Mouse (Mus musculus): ENCODE results near the gene Foxg1. TPM values are rescaled to one million over a fixed set of nuclear protein-coding genes. Genes with fewer than 3 reads are reported as not detected.

Gene Foxg1
- polyA plus RNA-seq (2016; fragmentation: Nextera tagmentation; extraction: Ambion mirVana) = 0.81 and 1.9 TPM in 2 replicates

GRCm38 (mm10) chr12:49382565-49383520 is at the start of gene Foxg1:
Gene Foxg1, plus strand, starts transcription at chr12:49382660.
- 1% methylated on average over 61 of the region's 61 CpGs for WGBS
- peak; percentile 52 for DNase-seq (ENCODE audit: low spot score)
- Histone ChIP-seq H3K27ac (peak within 1 kb of the TSS; percentile 64), H3K4me3 (peak within 1 kb of the TSS; percentile 52), H3K4me1 (replicated peaks) (peaks cover 28% of the 10 kb centered on the region), H3K9me3 (no peaks in the 10 kb centered on the region), H3K27me3 (ENCODE audit: insufficient read depth, poor library complexity, severe bottlenecking) (peaks cover 99% of the 10 kb centered on the region), H3K36me3 (no peaks in the 10 kb centered on the region)

- Histone ChIP-seq H3K27ac (no peak overlapping the region), H3K9me3 (no peaks in the 10 kb centered on the region), H3K4me3 (no peak overlapping the region), H3K36me3 (no peaks in the 10 kb centered on the region), H3K27me3 (ENCODE audit: insufficient read depth, poor library complexity, severe bottlenecking) (no peaks in the 10 kb centered on the region), H3K4me1 (replicated peaks) (no peaks in the 10 kb centered on the region)
- DNase-seq (ENCODE audit: low spot score) = no peak
- WGBS = 93% methylated on average over 10 of the region's 10 CpGs
These were observed 32.8 kb upstream of the Foxg1 start for GRCm38 (mm10) chr12:49349697-49350096.

DNA sequence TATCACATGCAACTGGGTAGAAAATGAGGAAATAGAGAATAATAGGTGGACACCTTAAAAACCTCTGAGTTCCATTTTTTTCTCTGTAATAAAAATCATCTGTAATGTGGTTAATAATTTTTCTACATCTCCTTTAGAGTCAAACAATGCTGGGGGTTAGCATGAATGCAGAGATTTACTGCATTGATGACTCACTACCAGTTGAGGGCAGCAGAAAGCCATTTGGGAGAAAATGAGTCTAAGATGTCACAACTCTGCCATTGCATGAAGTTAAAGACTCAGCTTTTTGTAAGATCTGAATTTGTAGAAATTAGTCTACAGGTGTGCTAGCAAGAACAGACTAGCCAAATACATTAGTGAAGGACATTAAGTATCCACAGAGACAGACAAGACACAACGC is 13.5 kb upstream of the Foxg1 start:
- Histone ChIP-seq H3K4me1 (replicated peaks) (peaks cover under 1% of the 10 kb centered on the region; the same call in 1 of the 2 replicates), H3K36me3 (no peaks in the 10 kb centered on the region), H3K27me3 (ENCODE audit: insufficient read depth, poor library complexity, severe bottlenecking) (peaks cover 47% of the 10 kb centered on the region), H3K9me3 (no peaks in the 10 kb centered on the region), H3K27ac (no peak overlapping the region), H3K4me3 (no peak overlapping the region)
- 60% methylated on average over 1 of the region's 1 CpGs for WGBS
- DNase-seq (ENCODE audit: low spot score) = no peak

GRCm38 (mm10) chr12:49372170-49372569 is 10.3 kb upstream of the Foxg1 start:
- DNase-seq (ENCODE audit: low spot score) = no peak
- no peak overlapping the region for H3K27ac ChIP-seq
- H3K4me1 ChIP-seq (replicated peaks) = peaks cover 7% of the 10 kb centered on the region; the same call in 1 of the 2 replicates

DNA sequence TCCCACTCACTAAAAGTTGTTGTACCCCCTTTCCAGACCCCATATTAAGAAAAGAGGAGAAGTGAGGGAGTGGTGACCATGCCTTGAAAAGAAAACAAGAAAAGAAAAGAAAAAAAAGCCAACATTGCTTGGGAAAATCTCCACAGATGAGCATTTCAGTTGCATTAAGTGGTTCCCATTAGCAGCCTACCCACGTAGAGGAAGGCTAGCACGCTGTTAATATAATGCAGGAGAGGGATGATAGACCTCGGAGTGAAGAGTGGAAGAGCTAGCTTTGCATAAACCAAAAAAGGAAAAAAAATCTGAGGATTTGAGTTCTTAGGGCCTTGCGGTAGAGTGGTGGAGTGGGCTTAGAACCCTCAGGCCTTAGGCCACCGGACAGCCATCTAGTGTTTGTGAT is 9.3 kb upstream of the Foxg1 start:
- under 1% methylated on average over 5 of the region's 5 CpGs for WGBS
- peaks cover 90% of the 10 kb centered on the region for H3K27me3 ChIP-seq (ENCODE audit: insufficient read depth, poor library complexity, severe bottlenecking)
- H3K36me3 ChIP-seq = no peaks in the 10 kb centered on the region
- no peak for DNase-seq (ENCODE audit: low spot score)
- no peak overlapping the region for H3K27ac ChIP-seq
- H3K9me3 ChIP-seq = no peaks in the 10 kb centered on the region
- no peak overlapping the region for H3K4me3 ChIP-seq
- H3K4me1 ChIP-seq (replicated peaks) = peaks cover 7% of the 10 kb centered on the region; the same call in 1 of the 2 replicates

More at GRCm38 (mm10) chr12:49372170-49372569, 10.3 kb upstream of the Foxg1 start:
- Histone ChIP-seq H3K27me3 (ENCODE audit: insufficient read depth, poor library complexity, severe bottlenecking) (peaks cover 80% of the 10 kb centered on the region), H3K9me3 (no peaks in the 10 kb centered on the region), H3K36me3 (no peaks in the 10 kb centered on the region), H3K4me3 (no peak overlapping the region)

DNA sequence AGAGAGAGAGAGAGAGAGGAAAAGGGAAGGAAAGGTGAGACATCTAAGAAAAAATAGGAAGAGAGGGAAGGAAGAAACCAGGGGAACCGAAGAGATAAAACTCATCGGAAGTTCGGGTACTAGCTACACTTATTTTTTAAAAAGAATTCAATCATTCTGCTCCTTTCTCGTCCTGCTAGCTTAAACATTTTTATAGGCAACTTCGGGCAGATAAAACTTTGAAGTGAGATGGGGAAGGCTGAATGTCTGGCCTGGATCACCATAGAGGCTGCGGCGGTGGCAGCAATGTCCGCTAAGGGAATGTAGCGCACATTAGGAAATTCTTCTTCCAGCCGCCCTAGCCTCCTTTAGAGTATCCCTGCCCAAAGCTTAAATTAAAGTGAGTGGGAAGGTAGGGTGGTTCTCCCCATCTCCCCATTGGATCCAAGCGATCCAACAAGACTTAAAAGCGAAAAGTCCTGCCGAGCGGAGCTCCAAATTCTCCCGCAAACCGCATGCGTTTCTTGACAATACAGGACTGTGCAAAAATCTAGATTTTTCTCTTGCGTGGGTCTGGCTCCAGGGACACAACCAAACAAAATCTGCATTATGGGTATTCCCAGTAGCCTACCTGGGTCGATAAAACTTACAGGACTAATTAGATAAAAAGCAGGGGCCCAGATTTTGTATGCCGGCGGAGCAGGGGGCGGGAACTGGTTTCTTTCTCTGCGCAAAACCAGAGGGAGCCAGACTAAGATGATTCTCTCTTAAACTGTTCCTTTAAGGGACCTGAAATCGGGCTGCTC is 8.4 kb upstream of the Foxg1 start:
- no peak for DNase-seq (ENCODE audit: low spot score)
- peaks cover 7% of the 10 kb centered on the region; the same call in 1 of the 2 replicates for H3K4me1 ChIP-seq (replicated peaks)
- H3K27ac ChIP-seq = no peak overlapping the region
- H3K27me3 ChIP-seq (ENCODE audit: insufficient read depth, poor library complexity, severe bottlenecking) = peaks cover 98% of the 10 kb centered on the region
- peak overlapping the region; percentile 37 for H3K4me3 ChIP-seq
- no peaks in the 10 kb centered on the region for H3K9me3 ChIP-seq
- WGBS = under 1% methylated on average over 24 of the region's 24 CpGs
- H3K36me3 ChIP-seq = no peaks in the 10 kb centered on the region

GRCm38 (mm10) chr12:49374606-49374995 is 7.9 kb upstream of the Foxg1 start:
- H3K36me3 ChIP-seq = no peaks in the 10 kb centered on the region

DNA sequence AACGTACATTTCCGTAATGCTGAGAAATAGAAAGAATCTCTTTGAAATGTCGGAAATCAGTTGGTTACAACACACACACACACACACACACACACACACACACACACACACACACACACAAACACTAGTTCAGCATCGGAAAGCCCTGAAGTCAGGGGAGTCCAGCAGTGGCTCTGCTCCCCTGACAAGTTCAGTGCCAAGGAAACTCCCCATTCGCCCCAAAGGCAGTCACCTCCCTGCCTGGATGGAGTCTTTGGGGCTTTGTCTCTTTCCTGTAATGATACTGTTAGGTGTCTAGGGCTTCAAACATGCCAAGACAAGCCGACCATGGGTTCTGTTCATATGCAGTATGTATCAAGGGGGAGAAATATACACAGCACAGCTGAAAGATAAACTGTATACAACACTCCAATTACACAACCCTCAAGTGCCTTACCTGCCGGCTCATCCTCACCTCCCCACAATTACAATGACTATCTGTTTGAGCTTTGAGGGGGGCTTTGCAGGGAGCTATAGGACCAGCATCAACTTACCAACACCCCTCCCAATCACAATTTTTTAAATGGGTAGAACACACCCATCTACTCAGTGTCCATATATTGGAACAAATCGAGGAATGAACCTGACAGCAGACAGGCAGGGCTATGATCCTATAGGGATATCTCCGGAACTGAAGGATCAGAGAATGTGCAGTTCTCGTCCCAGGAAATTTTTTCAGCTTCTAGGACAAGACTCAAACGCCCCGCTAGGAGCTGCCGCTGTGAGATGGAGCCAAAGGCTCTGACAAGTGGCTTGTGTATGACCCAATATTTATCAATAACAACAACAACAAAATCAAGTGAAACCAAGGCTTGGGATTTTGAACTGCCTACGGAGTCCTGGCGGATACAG is 6.8 kb upstream of the Foxg1 start:
- no peaks in the 10 kb centered on the region for H3K36me3 ChIP-seq
- WGBS = 3% methylated on average over 15 of the region's 15 CpGs
- H3K4me1 ChIP-seq (replicated peaks) = peaks cover 7% of the 10 kb centered on the region; the same call in 1 of the 2 replicates
- H3K27me3 ChIP-seq (ENCODE audit: insufficient read depth, poor library complexity, severe bottlenecking) = peaks cover 100% of the 10 kb centered on the region
- no peak overlapping the region for H3K27ac ChIP-seq
- no peak overlapping the region for H3K4me3 ChIP-seq
- no peak for DNase-seq (ENCODE audit: low spot score)
- no peaks in the 10 kb centered on the region for H3K9me3 ChIP-seq

More at GRCm38 (mm10) chr12:49374606-49374995, 7.9 kb upstream of the Foxg1 start:
- no peak overlapping the region for H3K27ac ChIP-seq
- H3K27me3 ChIP-seq (ENCODE audit: insufficient read depth, poor library complexity, severe bottlenecking) = peaks cover 100% of the 10 kb centered on the region
- peaks cover 7% of the 10 kb centered on the region; the same call in 1 of the 2 replicates for H3K4me1 ChIP-seq (replicated peaks)
- peak; percentile 56 for DNase-seq (ENCODE audit: low spot score)
- H3K4me3 ChIP-seq = peak overlapping the region; percentile 37
- H3K9me3 ChIP-seq = no peaks in the 10 kb centered on the region
- under 1% methylated on average over 14 of the region's 14 CpGs for WGBS

GRCm38 (mm10) chr12:49376318-49376992 is 6.0 kb upstream of the Foxg1 start:
- Histone ChIP-seq H3K4me1 (replicated peaks) (peaks cover 7% of the 10 kb centered on the region; the same call in 1 of the 2 replicates), H3K27me3 (ENCODE audit: insufficient read depth, poor library complexity, severe bottlenecking) (peaks cover 100% of the 10 kb centered on the region), H3K27ac (no peak overlapping the region), H3K36me3 (no peaks in the 10 kb centered on the region), H3K9me3 (no peaks in the 10 kb centered on the region), H3K4me3 (no peak overlapping the region)
- no peak for DNase-seq (ENCODE audit: low spot score)
- under 1% methylated on average over 19 of the region's 19 CpGs for WGBS

DNA sequence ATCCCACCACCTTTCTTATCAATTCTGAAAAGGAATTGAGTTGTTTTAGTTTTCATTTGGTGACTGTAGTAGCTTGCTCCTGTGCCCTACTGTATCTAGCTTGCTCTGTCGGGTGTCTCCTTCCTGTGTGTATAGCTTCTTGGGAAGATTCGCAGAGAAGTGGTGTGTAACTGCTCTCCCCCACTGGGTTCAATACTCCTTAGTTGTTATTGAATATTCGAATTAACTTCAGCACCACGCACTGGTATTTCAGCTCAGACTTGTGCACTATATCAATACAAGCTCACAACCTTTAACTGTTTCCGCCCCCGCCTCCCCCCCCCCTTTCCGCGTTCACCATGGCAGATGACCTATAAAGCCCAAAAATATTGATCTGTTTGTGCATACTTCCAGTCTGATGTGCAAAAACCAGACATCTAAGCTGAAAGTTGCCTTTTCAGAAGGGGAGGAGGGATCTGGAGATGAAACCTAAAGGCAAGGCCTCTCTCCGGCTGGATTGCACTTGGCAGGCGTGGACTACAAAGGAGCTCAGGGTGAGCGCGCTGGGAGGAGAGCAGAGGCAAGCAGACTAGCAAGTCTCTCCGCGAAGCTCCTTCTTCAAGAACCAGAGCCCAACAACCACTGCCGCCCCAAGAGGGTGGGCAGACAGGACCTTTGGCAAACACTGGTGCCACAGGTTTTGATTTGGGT is 5.0 kb upstream of the Foxg1 start:
- Histone ChIP-seq H3K27me3 (ENCODE audit: insufficient read depth, poor library complexity, severe bottlenecking) (peaks cover 100% of the 10 kb centered on the region), H3K4me1 (replicated peaks) (peaks cover 11% of the 10 kb centered on the region; the same call in 1 of the 2 replicates), H3K36me3 (no peaks in the 10 kb centered on the region), H3K9me3 (no peaks in the 10 kb centered on the region), H3K4me3 (peak overlapping the region; percentile 2; the same call in 1 of the 2 replicates), H3K27ac (no peak overlapping the region)
- WGBS = under 1% methylated on average over 15 of the region's 15 CpGs
- DNase-seq (ENCODE audit: low spot score) = peak; percentile 63

- no peak overlapping the region for H3K27ac ChIP-seq
- WGBS = 2% methylated on average over 1 of the region's 1 CpGs
- H3K9me3 ChIP-seq = no peaks in the 10 kb centered on the region
- peaks cover 100% of the 10 kb centered on the region for H3K27me3 ChIP-seq (ENCODE audit: insufficient read depth, poor library complexity, severe bottlenecking)
- no peaks in the 10 kb centered on the region for H3K36me3 ChIP-seq
- peaks cover 21% of the 10 kb centered on the region for H3K4me1 ChIP-seq (replicated peaks)
- no peak overlapping the region for H3K4me3 ChIP-seq
- no peak for DNase-seq (ENCODE audit: low spot score)
These were observed 3.5 kb upstream of the Foxg1 start for GRCm38 (mm10) chr12:49378920-49379319.

Data from hindbrain, embryonic 10.5 days (tissue).